Mouse (Mus musculus): ENCODE data around the gene Tssk3.

Tssk3 gene

DNA sequence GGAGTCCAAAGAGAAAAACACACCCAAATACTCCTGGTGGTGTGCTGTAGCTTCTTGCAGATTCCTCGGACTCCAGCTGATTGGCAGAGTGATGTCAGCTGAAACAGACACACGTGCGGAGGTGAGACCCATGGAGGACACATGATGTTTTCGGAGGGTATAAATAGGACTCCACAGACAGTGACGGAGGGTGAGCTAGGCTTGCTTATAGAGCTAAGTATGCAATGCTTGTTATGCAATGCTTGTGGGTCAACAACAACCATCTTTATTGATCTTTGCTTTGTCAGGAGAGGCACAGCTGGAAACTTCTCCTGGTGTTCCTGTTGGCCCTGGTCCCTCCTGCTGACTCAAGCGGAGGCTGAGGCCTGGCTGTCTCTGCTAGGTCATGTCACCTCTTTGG lies 42.1 kb downstream of the Tssk3 start:
- DNase-seq (ENCODE audit: low spot score in 2 of 2), result no peak

DNA sequence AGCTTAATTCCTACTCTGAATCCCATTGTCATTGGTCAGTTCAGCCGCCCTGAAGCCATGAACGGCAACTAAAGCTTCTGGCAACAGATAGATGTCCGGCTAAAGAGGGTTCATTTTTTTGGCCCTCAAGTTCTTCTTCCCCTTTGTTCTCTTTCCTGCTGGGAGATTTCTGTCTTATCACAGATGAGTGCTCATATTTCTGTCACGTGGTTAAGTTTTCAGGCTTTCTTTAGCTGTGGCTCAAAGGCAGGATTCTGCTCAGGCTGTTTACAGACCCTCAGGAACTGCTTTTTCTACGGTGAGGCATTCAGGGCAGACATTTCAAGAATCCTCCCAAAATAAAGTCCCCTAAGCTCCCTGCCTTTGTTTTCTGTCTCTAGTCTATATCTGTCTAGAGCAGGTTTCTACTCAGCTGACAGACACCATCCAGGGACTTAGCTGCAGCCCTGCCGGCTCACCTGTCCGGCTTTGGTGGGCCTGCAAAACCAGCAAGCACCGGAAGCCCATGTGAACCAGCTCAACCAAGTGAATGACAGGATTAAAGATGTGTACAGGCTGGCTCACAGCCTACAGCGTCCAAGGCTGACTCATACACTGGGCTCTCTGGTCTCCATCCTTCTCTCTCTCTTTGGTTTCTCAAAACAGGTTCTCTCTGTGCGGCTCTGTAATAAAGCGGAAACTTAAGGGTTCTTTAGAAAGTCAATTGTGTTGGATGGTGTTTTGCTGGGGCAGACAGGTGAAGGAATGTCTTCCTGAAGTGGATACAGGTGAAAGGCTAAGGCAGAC lies 42.9 kb downstream of the Tssk3 start:
- no peak for DNase-seq (ENCODE audit: low spot score in 2 of 2)

DNA sequence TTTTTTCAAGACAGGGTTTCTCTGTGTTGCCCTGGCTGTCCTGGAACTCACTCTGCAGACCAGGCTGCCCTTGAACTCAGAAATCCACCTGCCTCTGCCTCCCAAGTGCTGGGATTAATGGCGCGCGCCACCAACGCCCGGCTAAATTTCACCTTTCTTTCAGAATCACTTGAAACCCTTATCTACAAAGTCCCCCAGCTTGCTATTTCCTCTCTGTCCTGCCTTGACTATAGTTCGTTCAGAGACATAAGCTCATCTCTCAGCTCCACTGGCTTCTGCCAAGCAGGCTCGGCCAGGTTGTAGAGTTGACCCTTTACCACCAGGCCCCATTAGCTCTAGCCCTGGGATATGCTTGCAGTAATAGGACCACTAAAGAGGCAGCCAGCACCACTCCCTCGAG lies 43.5 kb downstream of the Tssk3 start:
- DNase-seq (ENCODE audit: low spot score in 2 of 2), result no peak

DNA sequence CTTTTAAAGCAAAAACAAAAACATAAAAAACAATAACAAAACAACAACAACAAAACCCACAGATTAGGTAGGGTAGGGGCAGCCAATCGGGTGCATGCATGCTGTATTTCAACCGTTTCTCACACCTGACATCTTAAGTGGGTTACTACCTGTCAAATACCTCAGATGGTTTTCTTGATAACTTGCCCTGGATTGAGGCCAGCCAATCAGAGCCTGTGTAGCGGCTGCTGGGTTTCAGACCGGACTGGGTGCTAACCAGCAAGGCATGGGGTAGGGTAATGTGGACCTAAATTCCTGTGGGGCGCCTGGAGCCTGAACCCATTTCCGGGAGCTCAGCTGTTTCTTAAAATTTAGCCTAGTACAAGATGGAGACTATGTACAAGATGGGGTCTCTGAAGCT lies 49.7 kb downstream of the Tssk3 start:
- DNase-seq (ENCODE audit: low spot score in 2 of 2), result no peak

DNA sequence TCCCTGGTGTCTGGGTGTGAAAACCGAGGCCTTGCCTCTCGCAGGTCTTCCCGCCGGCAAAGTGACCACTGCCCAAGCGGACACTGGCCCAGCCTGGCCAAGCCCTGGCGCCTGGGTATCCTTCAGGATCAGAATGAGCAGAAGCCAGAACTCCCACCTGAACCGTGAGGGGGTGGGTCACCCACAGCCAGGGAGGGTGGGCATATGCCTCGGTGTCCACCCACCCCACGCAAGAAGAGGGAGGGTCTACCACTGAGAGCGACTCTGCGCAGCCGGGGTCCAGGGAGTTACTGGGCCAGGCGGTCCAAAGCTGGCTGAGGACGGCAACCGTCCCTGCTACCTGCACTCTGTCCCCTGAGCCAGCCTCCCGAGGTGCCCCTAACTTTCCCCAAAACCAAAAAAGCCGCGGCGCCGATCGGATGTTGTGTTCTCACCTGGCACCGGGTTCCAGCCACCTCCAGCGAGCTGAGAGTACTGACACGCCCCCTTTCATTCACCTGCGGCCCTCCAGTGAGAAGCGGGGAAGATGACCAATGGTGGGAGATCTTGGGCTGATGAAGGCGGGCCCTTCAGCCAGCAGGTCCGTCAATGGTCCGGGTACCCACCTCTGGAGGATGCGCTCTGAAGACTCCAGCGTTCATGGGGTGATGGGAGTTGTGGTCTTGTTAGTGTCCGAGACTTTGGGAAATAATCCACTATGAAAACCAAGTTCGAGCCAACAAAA lies 50.3 kb downstream of the Tssk3 start, which contains the start of gene Zbtb8b:
TSS of gene Zbtb8b (minus strand) at position 514 of the 724 bp plus-strand sequence.
- peak; percentile 73 to 89 for DNase-seq (ENCODE audit: low spot score in 2 of 2)

Measured in frontal cortex, postnatal 36 days (tissue).